Mouse (Mus musculus) kidney, embryonic 14.5 days (tissue): Measurements from ENCODE around the gene Hhatl. TPM values are rescaled to one million over a fixed set of nuclear protein-coding genes. Genes with fewer than 3 reads are reported as not detected.

Experiments used
- ATAC-seq: fragments of 200-750 bp; cut with Nextera tagmentation; 2 replicates; pipeline ENCODE4 v1.8.0; 2017; ENCODE audit warnings: moderate number of reproducible peaks, mild to moderate bottlenecking, moderate TSS enrichment, moderate library complexity; ENCODE audit not compliant: low FRiP score, low TSS enrichment
- H3K27ac ChIP-seq: fragments of 300-500 bp; sonication (generic); 2 replicates; pipeline ENCODE4 v1.5.1; 2014; ENCODE audit warnings: low read depth, mild to moderate bottlenecking, low read length, moderate library complexity, mixed read lengths
- H3K27me3 ChIP-seq: fragments of 300-500 bp; sonication (generic); 2 replicates; pipeline ENCODE4 v1.6.1; 2014; ENCODE audit warnings: mild to moderate bottlenecking, low read length; ENCODE audit not compliant: control insufficient read depth, insufficient read depth
- H3K36me3 ChIP-seq: fragments of 300-500 bp; sonication (generic); 2 replicates; pipeline ENCODE4 v1.6.1; 2014; ENCODE audit warnings: low read length, mixed read lengths; ENCODE audit not compliant: control insufficient read depth, insufficient read depth
- H3K4me1 ChIP-seq: fragments of 300-500 bp; sonication (generic); 2 replicates; pipeline ENCODE4 v1.6.1; 2014; ENCODE audit warnings: low read length, mixed read lengths; ENCODE audit not compliant: control insufficient read depth, insufficient read depth
- H3K4me2 ChIP-seq: fragments of 300-500 bp; sonication (generic); replicated peaks from 2 replicates; pipeline ENCODE4 v1.6.1; 2014; ENCODE audit warnings: low read depth, mild to moderate bottlenecking, low read length
- H3K4me3 ChIP-seq: fragments of 300-500 bp; sonication (generic); 2 replicates; pipeline ENCODE4 v1.5.1; 2014; ENCODE audit warnings: mild to moderate bottlenecking, low read length
- H3K9ac ChIP-seq: fragments of 300-500 bp; sonication (generic); 2 replicates; pipeline ENCODE4 v1.6.1; 2014; ENCODE audit warnings: low read depth, mild to moderate bottlenecking, low read length, moderate library complexity
- H3K9me3 ChIP-seq: fragments of 300-500 bp; sonication (generic); 2 replicates; pipeline ENCODE4 v1.6.1; 2016; ENCODE audit warnings: low read length; ENCODE audit not compliant: control insufficient read depth
- WGBS: fragments of 180-500 bp; shearing (Covaris S2); extraction: QIAGEN DNeasy Blood & Tissue Kit; methylation state at CpG from one replicate; pipeline ENCODE4 v1.1.7; 2014; 5-methylcytosine and 5-hydroxymethylcytosine counted together
- polyA plus RNA-seq: library from polyadenylated mRNA; unstranded; fragments of >200 nt; fragmentation: Nextera tagmentation; extraction: Ambion mirVana; gene quantifications from 2 replicates; pipeline ENCODE4 v1.2.1, GENCODE M21; 2014

Gene Hhatl
- polyA plus RNA-seq, result not detected in 2 replicates

- Histone ChIP-seq H3K27me3 (no peaks in the 10 kb centered on the region), H3K4me1 (peaks cover 11% of the 10 kb centered on the region), H3K36me3 (no peaks in the 10 kb centered on the region), H3K4me2 (no peak within 1 kb of the TSS), H3K27ac (no peak within 1 kb of the TSS), H3K9me3 (no peaks in the 10 kb centered on the region), H3K9ac (no peak within 1 kb of the TSS), H3K4me3 (no peak within 1 kb of the TSS)
- WGBS, result 36% methylated on average over 23 of the region's 24 CpGs
- peak; percentile 48 for ATAC-seq
These were observed at the start of gene Hhatl for GRCm38 (mm10) chr9:121791757-121792521. TSS of gene Hhatl (minus strand) at chr9:121792507.

- Histone ChIP-seq H3K4me3 (peak overlapping the region; percentile 44), H3K27me3 (no peaks in the 10 kb centered on the region), H3K36me3 (no peaks in the 10 kb centered on the region), H3K9me3 (no peaks in the 10 kb centered on the region), H3K4me2 (peak overlapping the region; percentile 74), H3K4me1 (no peaks in the 10 kb centered on the region), H3K9ac (peak overlapping the region; percentile 61; the same call in 1 of the 2 replicates), H3K27ac (no peak overlapping the region)
- ATAC-seq, result peak; percentile 28; the same call in 1 of the 2 replicates
- 40% methylated on average over 7 of the region's 7 CpGs for WGBS
These were observed 47.3 kb upstream of the Hhatl start for GRCm38 (mm10) chr9:121839622-121839965.

GRCm38 (mm10) chr9:121838829-121839621 lies 46.7 kb upstream of the Hhatl start, which contains the start of gene Ccdc13:
TSS of gene Ccdc13 (minus strand) at chr9:121839461.
- ATAC-seq, result peak; percentile 93
- Histone ChIP-seq H3K27me3 (no peaks in the 10 kb centered on the region), H3K4me1 (no peaks in the 10 kb centered on the region), H3K36me3 (no peaks in the 10 kb centered on the region), H3K4me3 (peak within 1 kb of the TSS; percentile 44), H3K27ac (no peak within 1 kb of the TSS), H3K4me2 (peak within 1 kb of the TSS; percentile 74), H3K9ac (peak within 1 kb of the TSS; percentile 61), H3K9me3 (no peaks in the 10 kb centered on the region)
- WGBS, result 4% methylated on average over 61 of the region's 61 CpGs

- Histone ChIP-seq H3K4me3 (no peak overlapping the region), H3K4me2 (no peak overlapping the region), H3K4me1 (no peaks in the 10 kb centered on the region), H3K27me3 (no peaks in the 10 kb centered on the region), H3K9ac (no peak overlapping the region), H3K27ac (no peak overlapping the region), H3K9me3 (no peaks in the 10 kb centered on the region), H3K36me3 (no peaks in the 10 kb centered on the region)
- no peak for ATAC-seq
- WGBS, result 89% methylated on average over 6 of the region's 6 CpGs
These were observed 45.7 kb upstream of the Hhatl start for GRCm38 (mm10) chr9:121838008-121838407.

GRCm38 (mm10) chr9:121833825-121834224 lies 41.5 kb upstream of the Hhatl start:
- H3K9me3 ChIP-seq, result no peaks in the 10 kb centered on the region
- no peak overlapping the region for H3K27ac ChIP-seq
- H3K27me3 ChIP-seq, result no peaks in the 10 kb centered on the region
- H3K4me1 ChIP-seq, result no peaks in the 10 kb centered on the region
- H3K9ac ChIP-seq, result no peak overlapping the region
- WGBS, result 86% methylated on average over 11 of the region's 11 CpGs
- no peaks in the 10 kb centered on the region for H3K36me3 ChIP-seq
- ATAC-seq, result no peak
- H3K4me2 ChIP-seq, result no peak overlapping the region
- H3K4me3 ChIP-seq, result no peak overlapping the region

- Histone ChIP-seq H3K4me2 (no peak overlapping the region), H3K9me3 (no peaks in the 10 kb centered on the region), H3K4me3 (no peak overlapping the region), H3K9ac (no peak overlapping the region), H3K27me3 (no peaks in the 10 kb centered on the region), H3K27ac (no peak overlapping the region), H3K36me3 (no peaks in the 10 kb centered on the region), H3K4me1 (no peaks in the 10 kb centered on the region)
- 31% methylated on average over 6 of the region's 6 CpGs for WGBS
- peak; percentile 22; the same call in 1 of the 2 replicates for ATAC-seq
These were observed 38.6 kb upstream of the Hhatl start for GRCm38 (mm10) chr9:121830956-121831293.

- no peak for ATAC-seq
- no peaks in the 10 kb centered on the region for H3K27me3 ChIP-seq
- no peaks in the 10 kb centered on the region for H3K9me3 ChIP-seq
- no peaks in the 10 kb centered on the region for H3K4me1 ChIP-seq
- H3K4me2 ChIP-seq, result no peak overlapping the region
- H3K9ac ChIP-seq, result no peak overlapping the region
- 83% methylated on average over 6 of the region's 6 CpGs for WGBS
- H3K4me3 ChIP-seq, result no peak overlapping the region
- H3K36me3 ChIP-seq, result no peaks in the 10 kb centered on the region
- no peak overlapping the region for H3K27ac ChIP-seq
These were observed 38.1 kb upstream of the Hhatl start for GRCm38 (mm10) chr9:121830243-121830955.

- H3K27ac ChIP-seq, result no peak overlapping the region
- no peaks in the 10 kb centered on the region for H3K9me3 ChIP-seq
These were observed 37.1 kb upstream of the Hhatl start for GRCm38 (mm10) chr9:121829270-121829992.

More at GRCm38 (mm10) chr9:121829270-121829992, 37.1 kb upstream of the Hhatl start:
- Histone ChIP-seq H3K36me3 (no peaks in the 10 kb centered on the region), H3K4me3 (no peak overlapping the region), H3K9ac (no peak overlapping the region), H3K27me3 (no peaks in the 10 kb centered on the region), H3K4me1 (no peaks in the 10 kb centered on the region), H3K4me2 (no peak overlapping the region)
- 67% methylated on average over 7 of the region's 7 CpGs for WGBS
- ATAC-seq, result no peak
